Mouse (Mus musculus): Measurements from ENCODE around the gene Snx30. TPM values are rescaled to one million over a fixed set of nuclear protein-coding genes. Genes with fewer than 3 reads are reported as not detected.

The Snx30 gene
- polyA plus RNA-seq, 1 experiment: 6.1 TPM

- Histone ChIP-seq H3K27me3 (ENCODE audit: control insufficient read depth, insufficient read depth, low read length) (no peaks in the 10 kb centered on the region), H3K36me3 (ENCODE audit: control insufficient read depth, insufficient read depth, low read length) (no peaks in the 10 kb centered on the region), H3K4me1 (replicated peaks; ENCODE audit: control insufficient read depth, insufficient read depth, low read length) (peaks cover 26% of the 10 kb centered on the region), H3K4me3 (ENCODE audit: control insufficient read depth, insufficient read depth, low read length) (no peak overlapping the region), H3K27ac (ENCODE audit: control insufficient read depth, insufficient read depth, low read length) (no peak overlapping the region)
- TF ChIP-seq POLR2A (IDR thresholded peaks at IDR 0.05; ENCODE audit: control insufficient read depth, extremely low read depth, insufficient read depth, low read length, poor library complexity) (no peak), CTCF (IDR thresholded peaks at IDR 0.05; ENCODE audit: borderline replicate concordance, control insufficient read depth, extremely low read depth, insufficient read depth, low read length, poor library complexity) (no peak)
- WGBS: 27% methylated on average over 4 of the region's 4 CpGs
- DNase-seq: no peak
These were observed 2.8 kb upstream of the Snx30 start for GRCm38 (mm10) chr4:59802792-59803191.

GRCm38 (mm10) chr4:59803358-59803757 lies 2.3 kb upstream of the Snx30 start:
- DNase-seq: peak; percentile 35
- no peak for TF ChIP-seq POLR2A (IDR thresholded peaks at IDR 0.05; ENCODE audit: control insufficient read depth, extremely low read depth, insufficient read depth, low read length, poor library complexity)
- no peak for TF ChIP-seq CTCF (IDR thresholded peaks at IDR 0.05; ENCODE audit: borderline replicate concordance, control insufficient read depth, extremely low read depth, insufficient read depth, low read length, poor library complexity)
- WGBS: 6% methylated on average over 5 of the region's 5 CpGs
- Histone ChIP-seq H3K4me1 (replicated peaks; ENCODE audit: control insufficient read depth, insufficient read depth, low read length) (peaks cover 27% of the 10 kb centered on the region), H3K4me3 (ENCODE audit: control insufficient read depth, insufficient read depth, low read length) (no peak overlapping the region), H3K27me3 (ENCODE audit: control insufficient read depth, insufficient read depth, low read length) (no peaks in the 10 kb centered on the region), H3K36me3 (ENCODE audit: control insufficient read depth, insufficient read depth, low read length) (no peaks in the 10 kb centered on the region), H3K27ac (ENCODE audit: control insufficient read depth, insufficient read depth, low read length) (no peak overlapping the region)

- DNase-seq: no peak
- Histone ChIP-seq H3K4me1 (replicated peaks; ENCODE audit: control insufficient read depth, insufficient read depth, low read length) (peaks cover 30% of the 10 kb centered on the region), H3K36me3 (ENCODE audit: control insufficient read depth, insufficient read depth, low read length) (no peaks in the 10 kb centered on the region), H3K27ac (ENCODE audit: control insufficient read depth, insufficient read depth, low read length) (no peak overlapping the region), H3K27me3 (ENCODE audit: control insufficient read depth, insufficient read depth, low read length) (no peaks in the 10 kb centered on the region), H3K4me3 (ENCODE audit: control insufficient read depth, insufficient read depth, low read length) (no peak overlapping the region)
- WGBS: 91% methylated on average over 1 of the region's 1 CpGs
- TF ChIP-seq CTCF (IDR thresholded peaks at IDR 0.05; ENCODE audit: borderline replicate concordance, control insufficient read depth, extremely low read depth, insufficient read depth, low read length, poor library complexity) (no peak), POLR2A (IDR thresholded peaks at IDR 0.05; ENCODE audit: control insufficient read depth, extremely low read depth, insufficient read depth, low read length, poor library complexity) (no peak)
These were observed 886 bp upstream of the Snx30 start for GRCm38 (mm10) chr4:59804754-59805153.

GRCm38 (mm10) chr4:59805968-59806878 lies 583 bp downstream of the Snx30 start:
- DNase-seq: peak; percentile 51

GRCm38 (mm10) chr4:59806879-59807195 lies 1.2 kb downstream of the Snx30 start:
- peak overlapping the region; percentile 62 for H3K4me3 ChIP-seq (ENCODE audit: control insufficient read depth, insufficient read depth, low read length)

More at GRCm38 (mm10) chr4:59805968-59806878, 583 bp downstream of the Snx30 start:
- Histone ChIP-seq H3K27ac (ENCODE audit: control insufficient read depth, insufficient read depth, low read length) (no peak overlapping the region), H3K4me1 (replicated peaks; ENCODE audit: control insufficient read depth, insufficient read depth, low read length) (peaks cover 30% of the 10 kb centered on the region), H3K4me3 (ENCODE audit: control insufficient read depth, insufficient read depth, low read length) (peak overlapping the region; percentile 62), H3K36me3 (ENCODE audit: control insufficient read depth, insufficient read depth, low read length) (no peaks in the 10 kb centered on the region), H3K27me3 (ENCODE audit: control insufficient read depth, insufficient read depth, low read length) (no peaks in the 10 kb centered on the region)
- TF ChIP-seq CTCF (IDR thresholded peaks at IDR 0.05; ENCODE audit: borderline replicate concordance, control insufficient read depth, extremely low read depth, insufficient read depth, low read length, poor library complexity) (no peak), POLR2A (IDR thresholded peaks at IDR 0.05; ENCODE audit: control insufficient read depth, extremely low read depth, insufficient read depth, low read length, poor library complexity) (no peak)
- under 1% methylated on average over 58 of the region's 58 CpGs for WGBS

GRCm38 (mm10) chr4:59807521-59807920 lies 1.9 kb downstream of the Snx30 start:
- DNase-seq: no peak
- Histone ChIP-seq H3K27me3 (ENCODE audit: control insufficient read depth, insufficient read depth, low read length) (no peaks in the 10 kb centered on the region), H3K4me3 (ENCODE audit: control insufficient read depth, insufficient read depth, low read length) (no peak overlapping the region), H3K4me1 (replicated peaks; ENCODE audit: control insufficient read depth, insufficient read depth, low read length) (peaks cover 25% of the 10 kb centered on the region), H3K27ac (ENCODE audit: control insufficient read depth, insufficient read depth, low read length) (no peak overlapping the region), H3K36me3 (ENCODE audit: control insufficient read depth, insufficient read depth, low read length) (no peaks in the 10 kb centered on the region)
- 17% methylated on average over 2 of the region's 2 CpGs for WGBS
- TF ChIP-seq CTCF (IDR thresholded peaks at IDR 0.05; ENCODE audit: borderline replicate concordance, control insufficient read depth, extremely low read depth, insufficient read depth, low read length, poor library complexity) (no peak), POLR2A (IDR thresholded peaks at IDR 0.05; ENCODE audit: control insufficient read depth, extremely low read depth, insufficient read depth, low read length, poor library complexity) (no peak)

More at GRCm38 (mm10) chr4:59806879-59807195, 1.2 kb downstream of the Snx30 start:
- no peak overlapping the region for H3K27ac ChIP-seq (ENCODE audit: control insufficient read depth, insufficient read depth, low read length)
- DNase-seq: no peak
- no peak for TF ChIP-seq CTCF (IDR thresholded peaks at IDR 0.05; ENCODE audit: borderline replicate concordance, control insufficient read depth, extremely low read depth, insufficient read depth, low read length, poor library complexity)
- TF ChIP-seq POLR2A (IDR thresholded peaks at IDR 0.05; ENCODE audit: control insufficient read depth, extremely low read depth, insufficient read depth, low read length, poor library complexity): no peak
- peaks cover 30% of the 10 kb centered on the region for H3K4me1 ChIP-seq (replicated peaks; ENCODE audit: control insufficient read depth, insufficient read depth, low read length)
- H3K27me3 ChIP-seq (ENCODE audit: control insufficient read depth, insufficient read depth, low read length): no peaks in the 10 kb centered on the region
- no peaks in the 10 kb centered on the region for H3K36me3 ChIP-seq (ENCODE audit: control insufficient read depth, insufficient read depth, low read length)
- 6% methylated on average over 9 of the region's 9 CpGs for WGBS
